ENCODE assay signal across 14 mouse cellular contexts in the genomic region with DNA sequence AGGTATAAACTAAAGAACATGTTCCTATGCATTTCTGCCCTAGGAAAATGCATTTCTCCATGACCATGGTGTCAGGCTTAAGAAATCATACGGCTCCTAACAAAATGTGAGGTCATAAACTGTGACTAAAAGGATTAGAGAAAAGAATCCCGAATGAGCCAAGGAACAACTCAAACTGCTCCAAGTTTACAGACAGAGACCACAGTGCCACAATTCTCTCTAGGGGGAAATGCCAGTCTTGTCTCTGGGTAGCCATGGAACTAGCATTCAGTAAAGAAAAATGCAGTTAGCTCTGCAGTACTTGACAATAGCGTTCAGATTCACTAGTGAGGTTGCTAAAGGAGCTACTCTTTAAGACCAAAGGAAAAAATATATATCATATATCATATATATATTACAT. TPM values are rescaled to one million over a fixed set of nuclear protein-coding genes. Genes with fewer than 3 reads are reported as not detected.
A peak's percentile ranks its signal among the peaks of the same experiment; 100 is the strongest.
DNase-seq lines count a peak whose midpoint lies in the region; ATAC-seq and TF ChIP-seq lines count a peak whose summit lies in the region.
"Had no signal": no experiment of that assay in that cellular context is flagged by ENCODE, and none has a peak within 500 bp of the region (broad histone marks: within the 10 kb centered on the region; RNA-seq: fewer than 3 reads in every experiment).

No protein-coding gene starts in this region.

- H3K4me1 ChIP-seq in hindbrain, embryonic 14.5 days (replicated peaks; ENCODE audit: control insufficient read depth, insufficient read depth, low read length): peaks cover 11% of the 10 kb centered on the region; the same call in 1 of the 2 replicates
- no peaks in the 10 kb centered on the region for H3K4me1 ChIP-seq in hindbrain, embryonic 11.5 days (replicated peaks; ENCODE audit: control insufficient read depth, insufficient read depth, low read length)
- no peaks in the 10 kb centered on the region for H3K4me1 ChIP-seq in midbrain, embryonic 14.5 days (ENCODE audit: control insufficient read depth, insufficient read depth, low read length)
- H3K4me1 ChIP-seq in midbrain, embryonic 11.5 days (ENCODE audit: control insufficient read depth, insufficient read depth, low read length): peaks cover 8% of the 10 kb centered on the region; the same call in 1 of the 2 replicates
- H3K4me1 ChIP-seq in hindbrain, embryonic 16.5 days (ENCODE audit: control insufficient read depth, insufficient read depth, low read depth, low read length): peaks cover 3% of the 10 kb centered on the region; the same call in 1 of the 2 replicates

- H3K27ac ChIP-seq in hindbrain, embryonic 14.5 days: no peak overlapping the region; the same call in 1 of the 2 replicates
- H3K27ac ChIP-seq in hindbrain, embryonic 11.5 days (ENCODE audit: low read depth, low read length): no peak overlapping the region
- H3K27ac ChIP-seq in midbrain, embryonic 14.5 days (replicated peaks; ENCODE audit: low read depth, low read length): no peak overlapping the region
- H3K27ac ChIP-seq in midbrain, embryonic 11.5 days (ENCODE audit: low read depth, low read length): no peak overlapping the region
- no peak overlapping the region for H3K27ac ChIP-seq in hindbrain, embryonic 16.5 days (ENCODE audit: low read depth, low read length)
- H3K27ac ChIP-seq: embryonic facial prominence, embryonic 10.5 days; forebrain, embryonic 15.5 days had no signal

- peak; percentile 38 for DNase-seq in hindbrain, embryonic 14.5 days (ENCODE audit: low spot score)
- DNase-seq in hindbrain, embryonic 11.5 days (ENCODE audit: low spot score): no peak
- DNase-seq in midbrain, embryonic 14.5 days: peak; percentile 61
- DNase-seq in midbrain, embryonic 11.5 days (ENCODE audit: low spot score, missing footprints): no peak
- DNase-seq in brain, embryonic 14.5 days (ENCODE audit: low read depth): peak; percentile 67
- DNase-seq in lung, adult 18-20 months: no peak
- DNase-seq in thymus, postnatal 4 days: no peak
- DNase-seq: adrenal gland, adult 2 months; adrenal gland, postnatal 25 days; gastrocnemius, postnatal 25 days had no signal

- 56% methylated on average over 3 of the region's 3 CpGs for WGBS in hindbrain, embryonic 14.5 days
- 79% methylated on average over 3 of the region's 3 CpGs for WGBS in hindbrain, embryonic 11.5 days
- 18% methylated on average over 3 of the region's 3 CpGs for WGBS in midbrain, embryonic 14.5 days
- WGBS in midbrain, embryonic 11.5 days: 47% methylated on average over 3 of the region's 3 CpGs
- 41% methylated on average over 3 of the region's 3 CpGs for WGBS in hindbrain, embryonic 16.5 days

- H3K36me3 ChIP-seq in hindbrain, embryonic 14.5 days (replicated peaks; ENCODE audit: control insufficient read depth, insufficient read depth): peaks cover 62% of the 10 kb centered on the region
- peaks cover 8% of the 10 kb centered on the region; the same call in 1 of the 2 replicates for H3K36me3 ChIP-seq in hindbrain, embryonic 11.5 days (ENCODE audit: control insufficient read depth, insufficient read depth, low read length)
- peaks cover 49% of the 10 kb centered on the region for H3K36me3 ChIP-seq in midbrain, embryonic 14.5 days (ENCODE audit: control insufficient read depth, insufficient read depth, low read length)
- H3K36me3 ChIP-seq in midbrain, embryonic 11.5 days (ENCODE audit: control insufficient read depth, insufficient read depth, low read length): peaks cover 9% of the 10 kb centered on the region
- peaks cover 23% of the 10 kb centered on the region for H3K36me3 ChIP-seq in hindbrain, embryonic 16.5 days (ENCODE audit: control insufficient read depth, insufficient read depth, low read length)

- no peak for TF ChIP-seq CTCF in brain, embryonic 14.5 days (IDR thresholded peaks at IDR 0.05; ENCODE audit: borderline replicate concordance, extremely low read depth, insufficient read depth, insufficient read length)

- no peaks in the 10 kb centered on the region for H3K27me3 ChIP-seq in hindbrain, embryonic 14.5 days (ENCODE audit: control insufficient read depth, insufficient read depth, low read length)
- no peaks in the 10 kb centered on the region for H3K27me3 ChIP-seq in hindbrain, embryonic 11.5 days (ENCODE audit: control insufficient read depth, insufficient read depth, low read length)
- H3K27me3 ChIP-seq in midbrain, embryonic 14.5 days (ENCODE audit: control insufficient read depth, insufficient read depth, low read length): no peaks in the 10 kb centered on the region
- H3K27me3 ChIP-seq in midbrain, embryonic 11.5 days (ENCODE audit: control insufficient read depth, insufficient read depth, low read length): no peaks in the 10 kb centered on the region
- H3K27me3 ChIP-seq in hindbrain, embryonic 16.5 days (replicated peaks; ENCODE audit: control insufficient read depth, insufficient read depth, low read length): no peaks in the 10 kb centered on the region
- H3K27me3 ChIP-seq: forebrain, embryonic 15.5 days; heart, embryonic 12.5 days had no signal

- H3K4me3 ChIP-seq in hindbrain, embryonic 14.5 days (replicated peaks; ENCODE audit: low read length): no peak overlapping the region
- H3K4me3 ChIP-seq in hindbrain, embryonic 11.5 days (ENCODE audit: low read depth, low read length): no peak overlapping the region
- no peak overlapping the region for H3K4me3 ChIP-seq in midbrain, embryonic 14.5 days (replicated peaks; ENCODE audit: low read depth, low read length)
- no peak overlapping the region for H3K4me3 ChIP-seq in midbrain, embryonic 11.5 days (ENCODE audit: low read depth, low read length)
- no peak overlapping the region for H3K4me3 ChIP-seq in hindbrain, embryonic 16.5 days (ENCODE audit: low read length)
- H3K4me3 ChIP-seq: embryonic facial prominence, embryonic 10.5 days; forebrain, embryonic 15.5 days; heart, embryonic 12.5 days had no signal

- no peak overlapping the region for H3K4me2 ChIP-seq in hindbrain, embryonic 14.5 days (replicated peaks)
- no peak overlapping the region for H3K4me2 ChIP-seq in hindbrain, embryonic 11.5 days (replicated peaks; ENCODE audit: low read depth, low read length)
- no peak overlapping the region for H3K4me2 ChIP-seq in midbrain, embryonic 14.5 days (ENCODE audit: low read length)
- no peak overlapping the region for H3K4me2 ChIP-seq in midbrain, embryonic 11.5 days
- H3K4me2 ChIP-seq in hindbrain, embryonic 16.5 days (ENCODE audit: low read length): no peak overlapping the region
- H3K4me2 ChIP-seq: forebrain, embryonic 15.5 days; heart, embryonic 12.5 days had no signal

- peak; percentile 12; the same call in 1 of the 2 replicates for ATAC-seq in hindbrain, embryonic 14.5 days (ENCODE audit: low FRiP score)
- ATAC-seq in hindbrain, embryonic 11.5 days (ENCODE audit: low FRiP score): no peak
- no peak for ATAC-seq in midbrain, embryonic 14.5 days (ENCODE audit: low FRiP score, low TSS enrichment)
- ATAC-seq in midbrain, embryonic 11.5 days (ENCODE audit: low FRiP score): no peak
- peak; percentile 29 for ATAC-seq in hindbrain, embryonic 16.5 days
- ATAC-seq: forebrain, embryonic 15.5 days had no signal

- no peaks in the 10 kb centered on the region for H3K9me3 ChIP-seq in hindbrain, embryonic 14.5 days (ENCODE audit: control insufficient read depth, low read length)
- no peaks in the 10 kb centered on the region for H3K9me3 ChIP-seq in hindbrain, embryonic 11.5 days (ENCODE audit: control insufficient read depth, low read length)
- H3K9me3 ChIP-seq in midbrain, embryonic 14.5 days (ENCODE audit: control insufficient read depth, low read length): no peaks in the 10 kb centered on the region
- no peaks in the 10 kb centered on the region for H3K9me3 ChIP-seq in midbrain, embryonic 11.5 days (ENCODE audit: control insufficient read depth, low read length)
- no peaks in the 10 kb centered on the region for H3K9me3 ChIP-seq in hindbrain, embryonic 16.5 days (ENCODE audit: control insufficient read depth, low read length)
- H3K9me3 ChIP-seq: embryonic facial prominence, embryonic 10.5 days; forebrain, embryonic 15.5 days; heart, embryonic 12.5 days had no signal

- no peak for TF ChIP-seq POLR2A in brain, embryonic 14.5 days (IDR thresholded peaks at IDR 0.05; ENCODE audit: borderline replicate concordance, extremely low read depth, insufficient read depth, insufficient read length, poor library complexity, severe bottlenecking)

- no peak overlapping the region for H3K9ac ChIP-seq in hindbrain, embryonic 14.5 days
- no peak overlapping the region for H3K9ac ChIP-seq in hindbrain, embryonic 11.5 days (ENCODE audit: low read depth, low read length)
- no peak overlapping the region for H3K9ac ChIP-seq in midbrain, embryonic 14.5 days (replicated peaks; ENCODE audit: low read length)
- no peak overlapping the region for H3K9ac ChIP-seq in midbrain, embryonic 11.5 days (ENCODE audit: low read length)
- no peak overlapping the region for H3K9ac ChIP-seq in hindbrain, embryonic 16.5 days (ENCODE audit: low read depth, low read length)
- H3K9ac ChIP-seq: forebrain, embryonic 15.5 days; heart, embryonic 12.5 days had no signal

RNA-seq across cellular contexts. Expression of a gene that starts 3.8 kb away (rescaled TPM):
- 195 and 204 TPM in 2 replicates for polyA plus RNA-seq in hindbrain, embryonic 14.5 days (2014; fragmentation: Nextera tagmentation; extraction: Ambion mirVana)
- polyA plus RNA-seq in hindbrain, embryonic 11.5 days (2014; fragmentation: Nextera tagmentation; extraction: Ambion mirVana): 82.7 and 88.8 TPM in 2 replicates
- 237 and 247 TPM in 2 replicates for polyA plus RNA-seq in midbrain, embryonic 14.5 days (2014; fragmentation: Nextera tagmentation; extraction: Ambion mirVana)
- 65.2 and 65.3 TPM in 2 replicates for polyA plus RNA-seq in midbrain, embryonic 11.5 days (2014; fragmentation: Nextera tagmentation; extraction: Ambion mirVana)
- polyA plus RNA-seq in brain, embryonic 14.5 days (2012; rRNA removed): 56.1 and 83.2 TPM in 2 replicates
- polyA plus RNA-seq in hindbrain, embryonic 16.5 days (2015; fragmentation: Nextera tagmentation; extraction: Ambion mirVana): 189 and 198 TPM in 2 replicates

RNA-seq across cellular contexts. Expression of a gene that starts 30.0 kb away (rescaled TPM):
- polyA plus RNA-seq in hindbrain, embryonic 14.5 days (2014; fragmentation: Nextera tagmentation; extraction: Ambion mirVana): 34.3 and 35.6 TPM in 2 replicates
- polyA plus RNA-seq in hindbrain, embryonic 11.5 days (2014; fragmentation: Nextera tagmentation; extraction: Ambion mirVana): 46.3 and 51.8 TPM in 2 replicates
- polyA plus RNA-seq in midbrain, embryonic 14.5 days (2014; fragmentation: Nextera tagmentation; extraction: Ambion mirVana): 26.1 and 34.3 TPM in 2 replicates
- polyA plus RNA-seq in midbrain, embryonic 11.5 days (2014; fragmentation: Nextera tagmentation; extraction: Ambion mirVana): 49.9 and 51.9 TPM in 2 replicates
- polyA plus RNA-seq in brain, embryonic 14.5 days (2012; rRNA removed): 22.5 and 24.2 TPM in 2 replicates
- 34.0 and 35.0 TPM in 2 replicates for polyA plus RNA-seq in hindbrain, embryonic 16.5 days (2015; fragmentation: Nextera tagmentation; extraction: Ambion mirVana)

RNA-seq across cellular contexts. Expression of a gene that starts 55.4 kb away (rescaled TPM):
- 2.1 and 2.4 TPM in 2 replicates for polyA plus RNA-seq in hindbrain, embryonic 14.5 days (2014; fragmentation: Nextera tagmentation; extraction: Ambion mirVana)
- polyA plus RNA-seq in hindbrain, embryonic 11.5 days (2014; fragmentation: Nextera tagmentation; extraction: Ambion mirVana): 1.1 and 1.3 TPM in 2 replicates
- 2.3 and 3.5 TPM in 2 replicates for polyA plus RNA-seq in midbrain, embryonic 14.5 days (2014; fragmentation: Nextera tagmentation; extraction: Ambion mirVana)
- polyA plus RNA-seq in midbrain, embryonic 11.5 days (2014; fragmentation: Nextera tagmentation; extraction: Ambion mirVana): 0.77 and 1.2 TPM in 2 replicates
- 0.83 and 1.00 TPM in 2 replicates for polyA plus RNA-seq in brain, embryonic 14.5 days (2012; rRNA removed)
- polyA plus RNA-seq in hindbrain, embryonic 16.5 days (2015; fragmentation: Nextera tagmentation; extraction: Ambion mirVana): 2.4 and 2.7 TPM in 2 replicates

Comparison
In these comparisons a context has a peak if more than half of its experiments do, and no peak if none do; other contexts are left out.
1. ATAC-seq: peak in hindbrain, embryonic 14.5 days (single experiment) and hindbrain, embryonic 16.5 days (single experiment); none in hindbrain, embryonic 11.5 days (single experiment), midbrain, embryonic 14.5 days (single experiment) and midbrain, embryonic 11.5 days (single experiment).
2. DNase-seq: peak in hindbrain, embryonic 14.5 days (single experiment), midbrain, embryonic 14.5 days (single experiment) and brain, embryonic 14.5 days (single experiment); none in hindbrain, embryonic 11.5 days (single experiment), midbrain, embryonic 11.5 days (single experiment), lung, adult 18-20 months (0 of 2) and thymus, postnatal 4 days (single experiment).